Mouse (Mus musculus) cortical plate, adult 2 months (tissue): Measurements from ENCODE around the gene Gm45717. TPM values are rescaled to one million over a fixed set of nuclear protein-coding genes. Genes with fewer than 3 reads are reported as not detected.

Experiments
- H3K27ac ChIP-seq: fragments of 200-500 bp; 2 replicates; pipeline ENCODE4 v1.5.1; 2012; ENCODE audit warnings: low read length, control low read depth, inconsistent platforms; ENCODE audit not compliant: insufficient read depth
- H3K4me1 ChIP-seq: fragments of 200-500 bp; 2 replicates; pipeline ENCODE4 v1.6.1; 2011; ENCODE audit warnings: low read length; ENCODE audit not compliant: control insufficient read depth, insufficient read depth
- H3K4me3 ChIP-seq: fragments of 200-500 bp; 2 replicates; pipeline ENCODE4 v1.5.1; 2011; ENCODE audit warnings: mild to moderate bottlenecking, low read length, control low read depth; ENCODE audit not compliant: insufficient read depth
- CTCF ChIP-seq: fragments of 200-500 bp; IDR thresholded peaks from 2 replicates; pipeline ENCODE4 v1.5.1; 2011; ENCODE audit warnings: mild to moderate bottlenecking, control low read depth, low read length; ENCODE audit not compliant: insufficient read depth; ENCODE audit errors: extremely low read depth
- POLR2A ChIP-seq: fragments of 200-500 bp; IDR thresholded peaks from 2 replicates; pipeline ENCODE4 v1.6.1; 2011; ENCODE audit warnings: mild to moderate bottlenecking, low read length, control low read depth; ENCODE audit not compliant: insufficient read depth; ENCODE audit errors: extremely low read depth
- polyA plus RNA-seq: library from polyadenylated mRNA; depleted of rRNA; stranded (reverse); fragments of >200 nt; gene quantifications from 2 replicates; pipeline ENCODE4 v1.2.3, GENCODE M21; 2012

The Gm45717 gene
- polyA plus RNA-seq, 1 experiment, result not detected

DNA sequence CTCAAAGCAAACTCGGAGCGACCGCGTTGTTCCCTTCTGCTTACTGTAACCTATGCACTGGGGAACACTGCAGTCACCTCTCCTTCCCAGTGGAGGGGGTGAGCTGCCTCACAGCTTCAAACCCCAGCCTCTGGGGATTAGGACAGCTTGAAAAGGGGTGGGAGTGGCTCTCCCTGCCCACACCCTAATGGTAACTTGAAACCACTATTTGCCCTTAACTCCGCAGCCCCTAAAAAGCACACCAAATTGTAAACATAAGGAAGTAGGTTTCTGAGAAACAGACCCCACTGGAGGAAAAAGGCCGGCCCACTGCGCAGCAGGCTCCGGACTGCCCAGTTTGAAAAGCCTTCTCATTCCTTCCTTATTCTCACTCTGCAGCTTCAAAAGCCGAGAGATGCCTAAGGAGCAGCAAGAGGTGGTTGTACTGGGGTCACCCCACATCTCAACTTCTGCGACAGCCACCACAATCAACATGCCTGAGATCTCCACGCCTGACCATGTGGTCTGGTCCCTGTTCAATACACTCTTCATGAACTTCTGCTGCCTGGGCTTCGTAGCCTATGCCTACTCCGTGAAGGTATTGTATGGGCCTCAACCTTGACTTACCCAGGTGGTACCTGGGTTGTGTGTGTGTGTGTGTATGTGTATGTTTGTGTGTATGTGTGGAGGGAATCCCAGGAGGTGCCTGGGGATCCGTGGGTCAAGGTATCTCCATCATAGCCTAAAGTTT, 12.3 kb upstream of the Gm45717 start:
- no peak overlapping the region for H3K27ac ChIP-seq
- H3K4me3 ChIP-seq, result no peak overlapping the region
- H3K4me1 ChIP-seq, result no peaks in the 10 kb centered on the region
- TF ChIP-seq POLR2A (no peak), CTCF (no peak)

- H3K4me3 ChIP-seq, result no peak within 1 kb of the TSS
Observed at GRCm38 (mm10) chr7:140966921-140967320, 11.2 kb upstream of the Gm45717 start, which contains the start of gene Ifitm1. Ifitm1 (plus strand) TSS chr7:140967221.

DNA sequence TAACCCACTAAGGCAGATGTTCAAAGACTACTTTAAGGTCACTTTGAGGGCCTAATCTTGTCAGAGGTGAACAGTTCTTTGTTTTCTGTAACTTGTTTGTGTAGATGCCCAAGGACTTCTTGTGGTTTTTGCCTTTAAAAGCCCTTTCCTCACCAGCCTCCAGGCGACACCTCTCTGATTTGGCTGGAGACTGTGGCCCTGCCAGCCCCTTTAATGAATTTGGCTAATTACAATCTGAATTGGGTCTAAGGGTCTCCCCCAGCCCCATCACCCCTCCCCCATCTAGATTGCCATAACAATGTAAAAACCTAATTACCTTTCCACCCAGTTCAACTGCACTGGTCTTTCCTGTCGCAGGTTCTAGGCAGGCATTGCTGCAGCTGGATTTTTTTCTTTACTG, 7.0 kb upstream of the Gm45717 start:
- TF ChIP-seq POLR2A (no peak), CTCF (no peak)
- H3K4me1 ChIP-seq, result no peaks in the 10 kb centered on the region
- no peak overlapping the region for H3K4me3 ChIP-seq
- H3K27ac ChIP-seq, result no peak overlapping the region

More at GRCm38 (mm10) chr7:140966921-140967320, 11.2 kb upstream of the Gm45717 start, which contains the start of gene Ifitm1:
- no peak within 1 kb of the TSS for H3K27ac ChIP-seq
- no peaks in the 10 kb centered on the region for H3K4me1 ChIP-seq
- TF ChIP-seq CTCF, result no peak

GRCm38 (mm10) chr7:140961416-140961815, 5.7 kb upstream of the Gm45717 start:
- Histone ChIP-seq H3K27ac (no peak overlapping the region), H3K4me3 (no peak overlapping the region), H3K4me1 (no peaks in the 10 kb centered on the region; the same call in 1 of the 2 replicates)
- TF ChIP-seq CTCF, result no peak
- TF ChIP-seq POLR2A, result no peak

- TF ChIP-seq CTCF (no peak), POLR2A (no peak)
- Histone ChIP-seq H3K4me3 (no peak overlapping the region), H3K4me1 (no peaks in the 10 kb centered on the region; the same call in 1 of the 2 replicates), H3K27ac (no peak overlapping the region)
Observed at GRCm38 (mm10) chr7:140960026-140960425, 4.3 kb upstream of the Gm45717 start.

DNA sequence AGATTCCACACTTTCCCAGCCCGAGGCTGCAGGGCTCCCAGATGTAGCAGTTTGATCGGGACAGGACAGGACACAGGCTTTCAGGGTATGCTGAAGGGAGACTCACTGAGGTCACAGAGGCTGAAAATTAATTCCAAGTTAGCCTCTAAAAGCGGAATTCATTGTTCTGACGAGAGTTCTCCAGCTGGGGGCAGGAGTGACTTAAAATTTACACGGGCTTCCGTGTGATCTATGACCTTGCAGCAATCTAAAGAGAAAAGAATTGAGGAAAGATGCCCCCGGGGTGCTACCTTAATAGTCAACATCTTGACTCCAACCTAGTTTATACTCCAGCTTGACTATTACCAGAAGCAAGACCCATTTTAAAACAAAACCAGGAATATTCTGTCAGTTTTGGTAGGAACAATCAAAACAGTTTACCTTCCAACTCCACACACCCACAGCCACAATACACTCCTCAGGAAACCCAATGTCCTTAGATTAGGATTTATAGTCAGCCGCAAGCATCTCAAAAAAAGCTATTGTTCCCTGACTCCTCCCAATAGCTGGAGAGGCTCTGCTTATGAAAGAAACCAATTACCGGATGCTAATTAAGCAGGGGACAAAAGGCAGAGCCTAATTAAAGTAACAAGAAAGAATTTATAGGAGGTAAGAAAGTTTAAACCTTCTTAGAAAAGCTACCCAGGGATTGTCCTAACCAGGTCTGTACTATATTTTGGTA, 3.6 kb upstream of the Gm45717 start:
- Histone ChIP-seq H3K4me1 (no peaks in the 10 kb centered on the region; the same call in 1 of the 2 replicates), H3K4me3 (no peak overlapping the region), H3K27ac (no peak overlapping the region)
- no peak for TF ChIP-seq POLR2A
- peak; percentile 21; the same call in 1 of the 2 replicates for TF ChIP-seq CTCF

DNA sequence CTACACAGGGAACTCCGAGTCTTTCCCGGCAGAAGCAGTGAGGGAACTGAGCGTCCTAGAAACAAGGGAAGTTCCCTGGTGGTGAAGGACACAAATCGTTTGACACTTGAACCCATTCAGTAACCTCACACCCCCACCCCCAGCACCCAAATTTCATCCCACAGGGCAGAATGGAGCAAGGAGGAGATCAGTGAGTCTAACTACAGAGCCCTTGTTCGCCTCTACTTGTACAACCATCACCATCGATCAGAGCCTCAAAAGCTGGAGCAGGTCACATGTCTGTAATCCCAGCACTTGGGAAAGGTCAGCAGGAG, 776 bp upstream of the Gm45717 start:
- Histone ChIP-seq H3K4me1 (no peaks in the 10 kb centered on the region; the same call in 1 of the 2 replicates), H3K4me3 (no peak overlapping the region), H3K27ac (0 out of 2 replicates have a peak overlapping the region, but pooled peaks have one; percentile 25)
- TF ChIP-seq CTCF, result no peak
- TF ChIP-seq POLR2A, result no peak

DNA sequence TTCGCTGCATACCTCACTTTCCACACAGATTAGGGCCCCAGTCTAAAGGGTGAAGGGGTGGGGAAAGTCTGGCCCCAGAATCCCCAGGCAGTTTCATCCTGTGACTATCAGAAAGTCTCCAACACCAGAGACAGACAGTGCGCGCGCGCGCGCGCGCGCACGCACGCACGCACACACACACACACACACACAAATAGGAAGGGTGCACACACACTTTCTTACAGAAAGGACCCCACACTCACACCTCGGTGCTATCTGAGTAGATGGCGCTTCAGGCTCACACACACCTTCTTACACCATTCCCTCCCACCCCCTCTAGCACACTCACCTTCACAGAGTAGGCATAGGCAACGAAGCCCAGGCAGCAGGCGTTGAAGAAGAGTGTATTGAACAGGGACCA, 395 bp downstream of the Gm45717 start:
- no peaks in the 10 kb centered on the region; the same call in 1 of the 2 replicates for H3K4me1 ChIP-seq
- peak overlapping the region; percentile 33 for H3K4me3 ChIP-seq
- no peak for TF ChIP-seq POLR2A
- no peak for TF ChIP-seq CTCF
- no peak overlapping the region; the same call in 1 of the 2 replicates for H3K27ac ChIP-seq

DNA sequence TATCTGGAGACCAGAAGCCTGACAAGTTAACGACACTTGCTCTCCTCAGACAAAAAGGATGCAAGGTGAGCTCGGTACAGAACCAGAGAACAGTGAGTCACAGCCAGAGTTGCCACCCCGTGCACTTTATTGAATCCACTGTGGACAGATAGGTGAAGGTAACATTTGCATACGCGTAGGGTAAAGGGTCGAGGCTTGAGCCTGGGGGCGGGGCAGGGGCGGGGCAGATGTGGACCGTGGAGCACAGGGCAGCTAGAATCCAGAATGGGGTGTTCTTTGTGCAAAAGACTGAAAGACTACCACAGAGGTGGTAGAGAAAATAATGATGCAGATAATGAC, 1.0 kb downstream of the Gm45717 start:
- H3K4me1 ChIP-seq, result no peaks in the 10 kb centered on the region; the same call in 1 of the 2 replicates
- no peak overlapping the region for H3K4me3 ChIP-seq
- TF ChIP-seq POLR2A (no peak), CTCF (no peak)
- H3K27ac ChIP-seq, result no peak overlapping the region
